Mouse (Mus musculus) lung, postnatal 0 days (tissue): ENCODE data around the gene Rxra.

ENCODE experiments used
- CTCF ChIP-seq: IDR thresholded peaks from 2 replicates; pipeline ENCODE4 v1.5.1; 2016; ENCODE audit warnings: antibody characterized with exemption, mild to moderate bottlenecking
- EP300 ChIP-seq: IDR thresholded peaks from 2 replicates; pipeline ENCODE4 v1.6.1; 2016; ENCODE audit warnings: antibody characterized with exemption, mild to moderate bottlenecking, control low read depth

DNA sequence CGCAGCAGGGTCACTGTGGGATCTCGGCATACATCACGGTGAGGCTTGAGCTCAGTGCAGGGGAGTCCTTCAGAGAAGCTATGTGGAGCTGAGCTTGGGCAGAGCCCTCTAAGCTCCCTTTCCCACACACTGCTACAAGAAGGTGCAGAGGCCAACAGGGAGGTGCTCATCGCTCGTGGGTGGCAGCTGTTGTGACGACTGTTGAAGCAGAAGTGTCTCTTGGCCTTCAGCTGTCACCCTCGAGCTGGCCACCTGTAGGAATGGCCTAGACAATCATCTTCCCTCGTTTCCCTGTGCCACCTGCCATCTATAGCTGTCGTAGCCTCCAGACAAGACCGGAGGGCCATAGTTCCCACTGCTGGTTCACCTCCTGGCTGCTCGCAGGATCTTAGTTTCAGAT lies 72.7 kb downstream of the Rxra start:
- TF ChIP-seq CTCF, result no peak
- no peak for TF ChIP-seq EP300
